Mouse (Mus musculus) central nervous system, embryonic 14 days (tissue): ENCODE results near the gene Olfr211. TPM values are rescaled to one million over a fixed set of nuclear protein-coding genes. Genes with fewer than 3 reads are reported as not detected.

Experiments used
- polyA plus RNA-seq: library from polyadenylated mRNA; depleted of rRNA; stranded (reverse); fragments of >200 nt; gene quantifications from 2 replicates; pipeline ENCODE4 v1.2.3, GENCODE M21; 2012; rRNA removed

The Olfr211 gene
- polyA plus RNA-seq: not detected in 2 replicates

GRCm38 (mm10) chr6:116488791-116489190, at the start of gene Olfr211:
TSS of gene Olfr211 (plus strand) at chr6:116489091.

DNA sequence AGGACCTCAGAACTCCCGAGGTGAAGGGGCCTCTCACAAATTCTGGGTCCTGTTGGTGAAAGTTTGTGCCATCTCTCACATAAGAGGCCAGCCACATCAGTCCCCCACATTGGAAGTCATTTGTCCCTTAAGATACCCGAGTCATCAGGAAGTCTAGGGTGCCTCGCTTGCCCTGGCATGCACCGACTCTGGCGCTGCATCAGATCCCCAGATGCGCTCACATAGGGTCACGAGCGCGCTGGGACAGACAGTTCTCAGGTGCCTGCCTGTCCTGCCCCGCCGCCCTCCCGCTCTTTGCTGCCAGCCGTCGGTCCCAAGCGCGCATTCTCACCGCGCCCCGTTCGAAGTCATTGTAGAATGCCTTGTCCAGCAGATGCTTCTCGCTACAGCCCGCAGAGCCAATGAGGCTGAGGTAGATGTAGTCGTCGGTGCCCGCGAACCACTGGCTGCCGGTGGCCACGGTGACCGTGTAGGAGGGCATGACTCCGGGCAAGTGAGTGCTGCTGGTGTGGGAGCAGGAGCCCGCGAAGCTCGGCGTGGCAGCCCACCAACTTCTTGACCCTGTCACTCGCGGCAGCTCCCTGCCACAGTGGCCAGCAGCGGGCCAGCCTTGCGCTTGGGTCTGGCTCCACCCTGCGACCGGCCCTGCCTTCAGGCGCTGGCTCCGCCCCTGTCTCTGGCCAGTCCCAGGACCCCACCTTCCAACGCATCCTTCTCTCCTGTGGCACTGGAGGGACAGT, 28.2 kb upstream of the Olfr211 start, which contains the start of gene Alox5:
Alox5 (minus strand) TSS at position 635 of the 740 bp plus-strand sequence.

DNA sequence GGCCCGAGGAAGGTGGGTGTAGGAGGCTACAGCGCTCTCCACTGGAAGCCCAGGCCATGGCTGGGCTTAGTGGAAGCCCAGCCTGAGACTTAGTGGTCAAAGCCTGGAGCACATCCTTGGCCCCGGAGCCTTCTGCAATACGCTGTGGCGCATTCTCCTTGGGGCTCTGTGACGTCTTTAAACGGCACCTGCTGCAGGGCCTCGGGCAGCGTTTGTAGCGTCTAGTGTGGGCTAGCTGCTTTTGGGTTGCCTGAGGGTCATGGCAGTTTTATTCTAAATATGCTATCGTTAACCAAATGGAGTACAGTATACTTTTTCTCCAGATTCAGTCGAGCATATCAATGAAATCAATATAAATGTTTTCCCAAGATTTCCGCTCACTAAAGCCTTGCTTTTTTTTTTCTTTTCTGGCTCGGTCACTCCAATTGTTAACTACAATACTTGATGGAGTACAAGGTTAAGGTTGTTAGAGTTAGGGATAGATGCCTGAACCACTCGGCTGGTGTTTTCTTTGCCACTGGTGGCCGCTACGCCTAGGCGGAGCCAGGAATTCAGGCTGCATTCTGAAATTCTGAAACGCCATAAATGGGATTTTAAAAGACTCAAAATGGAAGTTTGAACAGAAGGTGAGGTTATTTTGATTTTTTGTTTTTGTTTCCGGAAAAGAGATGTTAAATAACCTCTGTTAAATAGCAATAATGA, 17.6 kb downstream of the Olfr211 start, which contains the start of gene Olfr212:
Olfr212 (plus strand) TSS at position 215 of the 702 bp plus-strand sequence.

DNA sequence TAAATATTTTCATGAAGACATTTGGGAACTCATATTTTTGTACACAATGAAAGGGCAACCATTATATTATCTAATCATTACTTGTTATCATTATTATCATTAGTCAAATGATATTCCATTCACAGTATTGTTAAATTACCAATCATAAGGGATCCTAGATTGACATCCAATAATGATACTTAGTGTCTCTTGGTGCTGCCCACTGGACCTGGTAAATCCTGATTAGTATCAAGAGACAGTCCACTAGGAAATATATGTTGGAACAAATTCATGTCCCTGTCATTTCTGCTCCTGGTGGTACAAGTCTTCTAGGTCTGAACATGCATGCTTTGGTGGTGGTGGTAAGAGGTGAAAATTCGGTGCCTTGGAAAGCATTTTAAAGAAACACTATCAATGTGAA, 49.3 kb downstream of the Olfr211 start, which contains the start of gene Olfr213:
Olfr213 (plus strand) TSS at position 301 of the 400 bp plus-strand sequence.

Other genes with a start within 250 kb of the Olfr211 start
- gene Zfand4, start 224.9 kb upstream of the Olfr211 start, polyA plus RNA-seq: 6.1 and 7.0 TPM in 2 replicates
- 129 and 134 TPM in 2 replicates for gene March8, start 151.1 kb upstream of the Olfr211 start, polyA plus RNA-seq
- 0.21 and 0.50 TPM in 2 replicates for gene Alox5, start 27.9 kb upstream of the Olfr211 start, polyA plus RNA-seq
- 0.02 TPM in 1 of 2 replicates, not detected in the other for gene Olfr212, start 17.4 kb downstream of the Olfr211 start, polyA plus RNA-seq
- not detected in 2 replicates for gene Olfr213, start 49.4 kb downstream of the Olfr211 start, polyA plus RNA-seq
- gene Gm5580, start 62.0 kb downstream of the Olfr211 start, polyA plus RNA-seq: 0.06 and 0.13 TPM in 2 replicates
- gene Olfr214, start 65.1 kb downstream of the Olfr211 start, polyA plus RNA-seq: not detected in 2 replicates
- not detected in 2 replicates for gene Olfr215, start 95.1 kb downstream of the Olfr211 start, polyA plus RNA-seq
- gene Zfp422, start 139.9 kb downstream of the Olfr211 start, polyA plus RNA-seq: 117 and 140 TPM in 2 replicates
- gene Depp1, start 161.5 kb downstream of the Olfr211 start, polyA plus RNA-seq: 5.1 and 5.8 TPM in 2 replicates
- gene Rassf4, start 184.9 kb downstream of the Olfr211 start, polyA plus RNA-seq: 8.0 and 8.2 TPM in 2 replicates
- gene Tmem72, start 227.8 kb downstream of the Olfr211 start, polyA plus RNA-seq: 0.32 and 0.33 TPM in 2 replicates